Mouse (Mus musculus): ENCODE data around the gene Thrap3.
"Not testable (repeated sequence)": the region's sequence is repeated elsewhere in the genome, so short reads cannot be mapped to it uniquely, and the experiment has no call there.

The Thrap3 gene

DNA sequence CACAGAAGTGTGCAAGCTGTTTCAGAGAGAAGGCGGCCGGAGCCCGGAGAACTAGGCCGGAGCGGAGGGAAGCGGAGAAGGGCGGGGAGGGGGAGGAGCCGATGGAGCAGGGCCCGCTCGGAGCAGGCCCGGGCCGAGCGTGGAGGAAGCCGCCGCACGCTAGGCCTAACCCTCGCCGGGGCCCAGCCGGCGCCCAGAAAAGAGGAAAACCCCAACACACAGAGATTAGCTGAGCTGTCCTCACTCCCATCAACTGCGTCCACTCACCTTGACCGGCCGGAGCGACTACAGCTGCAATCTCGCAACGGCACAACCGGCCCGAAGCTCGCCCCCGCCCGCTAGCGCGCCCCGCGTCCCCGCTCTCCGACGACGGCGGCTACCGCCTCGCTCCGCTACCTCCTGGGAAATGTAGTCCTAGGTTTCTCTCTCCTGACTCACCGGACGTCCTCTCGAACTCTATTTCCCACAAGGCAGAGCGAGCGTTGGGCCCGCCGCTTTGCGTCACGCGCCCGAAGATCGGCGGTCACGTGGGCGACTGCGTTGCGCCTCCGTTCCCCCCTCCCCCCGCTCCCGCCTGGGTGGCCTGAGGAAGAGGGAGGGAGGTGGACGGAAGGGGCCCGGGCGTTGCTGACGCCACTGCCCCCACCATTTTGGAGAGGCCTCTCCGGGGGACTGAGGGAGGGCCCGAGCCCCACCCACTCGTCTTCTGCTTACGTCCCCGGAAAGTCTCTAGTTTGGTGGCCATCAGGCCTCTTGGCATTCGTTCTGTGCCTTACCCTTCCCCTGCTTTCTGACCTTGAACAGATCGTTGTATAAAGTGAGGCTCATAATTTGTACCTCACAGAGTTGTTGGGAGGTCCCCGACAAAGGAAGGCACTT, at the start of gene Thrap3:
Gene Thrap3, minus strand, starts transcription at position 458 of the 879 bp plus-strand sequence.
- DNase-seq = peak; percentile 99

DNA sequence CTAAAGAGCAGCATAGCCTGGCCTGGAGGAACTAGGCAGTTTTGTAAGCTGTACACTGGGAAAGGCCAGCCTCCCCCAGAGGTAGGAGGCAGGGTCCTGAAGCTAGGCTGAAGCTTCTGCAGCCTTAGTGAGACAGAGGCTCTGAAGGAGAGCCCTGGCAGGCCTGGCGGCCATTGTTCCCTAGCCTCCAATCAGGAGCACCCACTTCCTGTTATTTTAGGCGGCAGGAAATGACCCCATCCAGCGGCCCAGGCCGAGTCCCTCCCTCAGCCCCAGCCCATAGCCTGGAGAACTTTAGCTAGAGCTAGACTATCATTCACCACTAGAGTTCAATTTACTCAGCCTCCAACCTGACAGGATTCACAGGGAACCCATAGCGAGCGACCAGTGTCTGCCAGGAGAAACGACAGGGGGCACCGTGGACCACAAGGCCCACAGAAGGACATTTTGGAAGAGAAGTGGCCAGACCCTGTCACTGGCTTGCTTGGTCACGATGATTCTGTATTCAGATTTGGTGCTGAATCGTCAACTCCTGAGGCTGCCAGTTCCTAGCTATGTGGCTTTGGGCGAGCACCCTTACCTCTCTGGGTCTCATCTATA, 49.2 kb upstream of the Thrap3 start:
- no peak for DNase-seq

DNA sequence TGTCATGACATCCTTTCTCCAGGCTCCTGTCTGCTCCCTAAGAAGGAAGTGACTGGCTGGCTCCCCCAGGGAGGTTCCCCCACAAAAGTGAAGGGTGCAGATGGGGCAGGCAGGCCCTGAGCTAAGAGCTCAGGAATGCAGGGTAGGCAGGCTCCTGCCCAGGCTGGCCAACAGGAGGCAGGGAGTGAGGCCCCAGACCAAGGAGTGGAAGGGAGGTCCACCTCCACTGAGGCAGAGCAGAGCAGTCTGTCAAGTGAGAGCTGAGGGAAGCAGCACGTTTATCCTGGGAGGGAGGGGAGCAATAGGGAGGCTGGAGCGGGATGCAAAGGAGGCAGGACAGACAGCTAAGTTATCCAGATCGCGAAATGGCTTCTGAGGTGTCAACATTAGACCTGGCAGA, 48.1 kb upstream of the Thrap3 start:
- no peak for DNase-seq

DNA sequence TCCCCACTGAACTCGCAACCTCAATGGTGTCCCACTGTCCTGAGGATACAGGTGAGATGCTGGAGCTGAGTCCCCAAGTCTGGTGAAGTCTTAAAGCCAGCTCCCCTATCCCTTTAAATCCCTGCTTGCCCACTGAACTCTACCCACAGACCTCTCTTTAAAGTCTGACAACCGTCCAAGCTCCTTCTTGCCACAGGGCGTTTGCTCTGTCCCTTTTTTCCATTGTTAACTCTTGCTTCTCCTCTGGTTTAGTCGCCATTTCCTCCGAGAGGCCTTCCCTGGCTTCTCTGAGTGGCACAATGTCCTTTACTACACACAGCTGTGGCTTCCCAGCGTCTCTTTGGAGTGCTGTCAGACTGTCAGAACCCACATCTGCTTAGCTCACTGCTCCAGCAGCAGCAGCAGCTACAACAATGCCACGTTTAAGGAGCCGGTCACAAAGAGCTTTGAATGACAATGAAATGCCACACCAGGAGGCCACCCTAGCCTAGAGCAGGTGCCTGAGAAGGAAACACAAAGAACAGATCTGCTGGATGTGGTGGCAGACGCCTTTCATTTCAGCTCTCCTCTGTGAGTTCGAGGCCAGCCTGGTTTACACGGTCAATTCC, 45.8 kb upstream of the Thrap3 start:
- DNase-seq = no peak

DNA sequence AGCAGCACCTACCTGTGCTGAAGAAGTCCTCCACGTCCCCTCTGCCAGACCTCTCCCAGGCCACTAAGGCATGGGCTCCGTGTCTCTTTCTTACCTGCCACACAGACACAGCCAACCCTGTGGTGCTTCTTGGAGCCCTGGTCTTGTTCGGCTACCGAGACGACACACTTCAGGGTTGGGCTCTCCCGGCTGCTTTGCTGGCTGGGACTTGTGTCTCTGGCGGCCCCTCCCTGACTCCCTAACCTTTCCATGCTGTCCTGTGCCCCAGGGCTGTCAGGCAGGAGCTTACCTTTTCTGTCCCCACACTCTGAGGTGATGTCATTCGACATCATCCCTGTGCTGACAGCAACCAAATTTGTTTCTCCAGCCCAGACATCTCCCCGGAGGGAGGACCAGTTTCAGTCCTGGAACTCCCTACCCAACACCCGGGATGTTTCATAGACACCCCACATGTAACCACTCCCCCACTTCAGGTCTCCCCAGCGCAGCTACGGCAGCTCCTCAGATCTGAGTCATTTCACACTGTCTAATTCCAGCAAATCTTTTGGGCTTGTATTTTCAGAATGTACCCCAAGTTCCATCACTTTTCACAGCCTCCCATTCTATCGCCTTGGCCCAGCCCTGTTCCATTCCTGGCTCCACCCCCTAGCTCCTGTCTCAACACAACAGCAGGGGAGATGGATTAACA, 43.8 kb upstream of the Thrap3 start:
- DNase-seq = no peak

DNA sequence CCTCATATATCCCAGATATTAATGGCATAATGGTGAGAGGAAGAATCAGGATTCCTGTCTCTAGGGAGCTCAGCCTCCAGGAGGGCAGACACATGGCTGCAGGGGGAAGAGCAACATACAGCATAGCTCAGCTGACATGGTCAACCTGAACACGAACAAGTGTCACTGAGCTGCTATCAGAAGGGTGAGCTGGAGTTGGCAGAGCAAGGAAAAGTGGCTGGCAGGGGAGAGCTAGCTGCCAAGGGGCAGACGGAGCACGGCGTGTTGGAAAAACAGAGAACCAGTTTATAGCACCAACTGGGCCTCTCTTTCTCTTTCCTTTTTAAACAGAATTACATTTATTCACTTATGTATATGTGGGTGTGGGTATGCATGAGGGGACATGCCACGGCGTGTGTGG, 40.0 kb upstream of the Thrap3 start:
- no peak for DNase-seq

DNA sequence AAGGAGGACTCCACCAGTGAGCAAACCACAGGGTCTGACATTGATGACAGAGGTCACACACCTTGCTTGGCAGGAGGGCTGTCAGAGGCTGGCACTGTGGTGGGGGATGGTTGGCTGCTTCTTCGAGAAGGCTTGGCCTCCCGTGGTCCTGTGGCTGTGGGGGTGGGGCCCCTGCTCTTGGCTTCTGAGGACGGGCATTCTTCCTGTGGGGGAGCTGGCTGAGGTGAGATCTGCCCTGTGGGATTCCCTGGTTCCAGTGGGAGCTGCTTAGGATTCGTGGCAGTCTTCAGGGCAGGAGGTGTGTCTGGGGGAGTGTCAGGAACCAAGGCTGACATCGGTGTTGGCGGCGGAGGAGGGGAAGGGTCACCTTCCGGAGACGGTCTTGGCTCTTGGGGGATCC, 39.4 kb upstream of the Thrap3 start:
- no peak for DNase-seq

DNA sequence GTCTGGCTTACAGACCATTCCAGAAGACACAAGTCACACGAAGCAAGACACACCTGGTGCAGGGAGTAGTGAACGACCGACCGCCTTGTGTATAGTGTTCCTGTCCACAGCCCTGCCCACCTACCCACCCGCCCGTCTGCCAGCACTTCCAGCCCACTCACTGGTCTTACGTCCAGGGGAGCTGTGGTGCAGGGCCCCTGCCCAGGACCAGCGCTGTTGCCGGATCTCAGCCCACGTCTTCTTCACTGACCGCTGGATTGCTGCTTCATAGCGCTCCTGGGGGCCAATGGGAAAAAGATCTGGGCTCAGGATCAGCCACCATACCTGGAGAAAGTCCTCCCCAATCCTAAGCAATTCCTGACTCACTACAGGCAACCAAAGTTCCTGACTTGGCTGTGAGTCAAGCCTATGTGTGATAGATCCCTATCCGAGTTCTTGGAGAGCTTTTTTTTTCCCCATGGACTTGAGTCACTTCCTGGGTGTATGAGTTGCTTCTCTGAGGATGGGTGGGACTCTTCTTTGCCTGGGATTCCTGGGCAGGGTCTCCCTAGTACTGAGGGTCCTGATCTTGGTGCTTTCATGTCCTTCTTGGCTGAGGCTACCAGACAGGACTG, 37.4 kb upstream of the Thrap3 start:
- no peak for DNase-seq

DNA sequence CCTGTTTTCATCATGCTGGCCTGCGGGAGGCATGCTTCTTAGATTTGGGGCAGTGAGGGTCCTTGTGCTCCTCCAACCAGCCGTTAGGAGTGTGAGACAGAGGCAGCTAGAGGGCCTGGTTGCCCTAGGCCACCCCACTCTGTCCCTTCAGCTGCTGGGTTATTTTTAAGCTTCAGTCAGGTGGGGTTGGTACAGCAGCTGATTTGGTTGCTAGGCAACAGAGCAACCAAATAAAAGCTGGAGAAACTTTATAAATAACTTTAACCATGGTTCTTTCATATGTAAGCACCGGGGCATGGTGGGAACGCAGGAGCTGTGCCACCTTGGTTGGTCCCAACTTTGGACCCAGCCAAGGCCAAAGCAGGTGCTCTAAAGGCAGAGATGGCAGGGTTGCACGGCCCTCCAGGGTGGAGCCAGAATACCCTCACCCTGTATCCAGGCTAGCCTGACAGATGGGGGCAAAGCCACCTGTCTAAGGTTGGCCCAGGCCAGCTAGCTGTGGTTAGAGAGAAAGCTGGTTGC, 35.2 kb upstream of the Thrap3 start:
- DNase-seq = no peak

DNA sequence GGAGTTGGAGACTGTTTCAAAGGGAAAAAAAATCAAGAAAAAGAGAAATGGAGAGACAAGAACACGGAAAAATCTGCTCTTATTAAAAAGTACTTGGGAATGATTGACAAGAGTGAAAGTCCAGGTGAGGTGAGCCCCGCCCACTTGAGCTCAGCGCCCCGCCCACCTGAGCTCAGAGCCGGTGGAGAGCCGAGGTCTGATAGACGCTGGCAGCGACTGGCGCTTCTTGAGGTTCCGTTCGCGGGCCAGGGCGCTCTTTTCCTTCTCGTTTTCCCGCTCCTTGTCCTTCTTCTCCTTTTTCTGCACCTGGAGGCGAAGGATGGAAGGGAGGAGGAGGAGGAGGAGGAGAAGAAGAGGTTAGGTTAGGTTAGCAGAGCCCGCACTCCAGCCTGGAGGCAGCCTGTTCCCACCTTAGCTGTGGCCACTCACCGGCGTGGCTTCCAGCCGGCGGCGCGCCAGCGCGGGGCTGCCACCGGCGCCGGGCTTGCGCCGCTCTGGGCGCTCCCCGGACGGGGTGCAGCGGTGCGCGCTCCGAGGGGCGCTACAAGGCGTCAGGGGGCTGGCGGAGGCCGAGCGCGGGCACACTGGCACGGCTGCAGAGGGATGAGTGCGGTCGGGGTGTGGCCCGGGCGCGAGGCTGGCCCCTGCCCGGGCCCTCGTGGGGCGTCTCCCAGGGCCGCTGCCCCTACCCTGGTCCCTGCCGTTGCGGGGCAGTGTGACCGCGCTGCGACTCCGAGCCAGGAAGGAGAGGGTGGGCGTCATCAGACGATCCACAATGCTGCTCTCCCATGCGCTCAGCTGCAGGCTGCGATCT, 34.1 kb upstream of the Thrap3 start:
- no peak for DNase-seq

DNA sequence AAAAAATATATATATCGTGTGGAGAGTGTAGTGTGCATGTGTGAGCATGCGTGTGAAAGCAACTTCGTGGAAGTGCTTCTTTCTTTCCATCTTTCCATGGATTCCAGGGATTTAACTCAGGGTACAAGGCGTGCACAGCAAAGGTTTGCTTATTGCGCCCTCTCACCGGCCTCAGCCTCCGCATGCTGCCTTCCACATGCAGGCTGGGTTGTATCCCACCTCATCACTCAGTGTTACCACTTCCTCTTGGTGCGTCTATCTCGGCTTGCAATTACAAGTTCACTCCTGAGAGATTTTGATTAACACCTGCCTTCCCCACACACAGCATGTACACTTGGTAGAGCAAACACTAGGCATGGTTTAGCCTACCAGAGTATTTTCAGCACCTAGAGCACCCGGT, 32.6 kb upstream of the Thrap3 start:
- DNase-seq = no peak

DNA sequence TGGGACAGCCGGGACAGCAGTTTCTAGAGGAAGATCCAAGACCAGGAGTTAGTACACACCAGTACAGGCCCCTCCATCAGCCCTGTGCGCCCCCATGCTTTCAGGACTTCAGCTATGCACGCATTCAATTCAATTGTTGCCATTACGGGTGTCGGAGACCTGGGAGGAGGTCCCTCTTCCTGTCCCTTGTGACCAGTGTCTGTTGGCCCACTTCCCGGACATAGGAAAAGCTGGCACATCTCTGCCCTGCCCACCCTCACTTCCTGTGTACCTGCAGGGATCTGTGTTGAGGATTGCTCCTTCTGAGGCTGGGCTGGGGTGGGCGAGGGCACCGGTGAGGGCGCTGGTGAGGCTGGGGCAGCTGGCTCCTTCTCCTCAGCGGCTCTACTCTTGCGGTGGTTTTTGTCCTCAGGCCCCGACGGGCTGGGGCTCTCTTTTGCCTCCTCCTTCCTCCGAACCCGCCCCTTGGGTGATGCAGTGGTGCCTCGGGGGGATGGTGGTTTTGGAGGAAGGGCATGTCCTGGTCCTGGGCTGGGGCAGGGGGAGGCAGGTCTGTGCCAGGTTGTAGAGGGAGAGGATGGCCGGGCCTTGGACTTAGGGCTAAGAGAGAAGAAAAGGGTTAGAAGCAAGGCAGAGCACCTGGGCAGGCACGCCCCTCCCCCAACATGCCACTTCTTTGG, 32.1 kb upstream of the Thrap3 start:
- DNase-seq = no peak

DNA sequence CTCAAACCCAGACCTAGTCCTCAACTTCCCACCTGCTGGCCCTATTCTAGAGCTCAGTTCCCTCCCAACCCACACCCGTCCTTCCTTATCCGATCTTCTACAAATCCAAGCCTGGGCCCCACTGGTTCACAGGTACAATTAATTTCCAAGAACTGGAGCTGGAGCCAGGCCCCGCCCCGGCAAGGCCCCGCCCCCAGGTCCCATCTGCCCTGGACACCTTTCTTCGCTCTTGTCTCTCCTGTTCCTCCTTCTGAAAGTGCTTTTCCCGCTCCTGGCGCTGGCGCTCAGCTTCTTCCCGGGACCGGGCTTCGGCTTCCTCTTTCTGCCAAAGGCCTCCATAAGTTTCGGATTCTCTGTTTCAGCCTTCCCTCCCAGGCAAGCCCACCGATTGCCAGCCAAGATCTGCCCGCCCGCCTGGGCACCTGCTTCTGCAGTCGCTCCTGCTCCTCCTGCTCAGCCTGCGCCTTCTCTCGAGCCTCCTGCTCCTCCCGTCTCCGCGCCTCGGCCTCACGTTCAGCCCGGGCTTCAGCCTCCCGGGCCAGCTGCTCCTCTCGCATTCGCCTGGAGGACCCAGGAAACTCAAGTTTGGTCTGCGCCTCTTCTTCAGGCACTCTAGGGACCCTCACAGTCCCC, 31.2 kb upstream of the Thrap3 start:
- no peak for DNase-seq

DNA sequence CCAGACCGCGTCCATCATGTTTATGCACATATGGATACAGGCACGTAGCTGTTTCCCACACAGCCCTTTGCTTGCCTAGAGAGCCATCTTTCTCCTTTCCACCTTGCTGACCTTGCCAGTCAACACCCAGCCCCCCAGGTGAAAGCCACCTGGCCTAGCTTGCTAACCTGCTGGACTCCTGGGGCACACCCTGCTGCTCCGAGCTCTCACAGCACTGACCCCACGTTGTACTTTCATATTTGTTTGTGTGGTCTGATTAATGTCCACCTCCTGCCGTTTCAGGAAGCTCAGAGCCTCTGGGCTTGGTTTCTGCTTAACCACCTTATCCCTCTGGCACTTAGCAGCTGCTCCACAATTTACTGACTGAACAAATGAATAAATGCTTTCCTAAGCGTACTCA, 27.3 kb upstream of the Thrap3 start:
- DNase-seq = no peak

DNA sequence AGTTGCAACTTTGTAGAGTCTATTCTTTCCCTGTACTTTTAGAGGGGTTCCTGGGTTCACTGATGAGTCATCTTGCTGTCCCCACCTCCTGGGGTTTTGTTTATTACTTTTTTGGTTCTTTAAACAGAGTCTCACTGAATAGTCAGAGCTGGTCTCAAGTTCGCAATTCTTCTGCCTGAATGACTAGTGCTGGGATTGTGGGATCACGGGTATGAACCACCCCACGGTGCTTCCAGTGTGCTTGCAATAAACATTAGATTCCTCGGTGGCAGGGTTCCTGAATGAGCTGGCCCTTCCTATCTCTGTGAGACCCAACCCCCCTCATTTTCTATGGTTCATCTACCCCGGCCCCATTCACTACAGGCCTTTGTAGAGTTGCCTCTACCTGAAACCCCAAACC, 25.6 kb upstream of the Thrap3 start:
- no peak for DNase-seq

DNA sequence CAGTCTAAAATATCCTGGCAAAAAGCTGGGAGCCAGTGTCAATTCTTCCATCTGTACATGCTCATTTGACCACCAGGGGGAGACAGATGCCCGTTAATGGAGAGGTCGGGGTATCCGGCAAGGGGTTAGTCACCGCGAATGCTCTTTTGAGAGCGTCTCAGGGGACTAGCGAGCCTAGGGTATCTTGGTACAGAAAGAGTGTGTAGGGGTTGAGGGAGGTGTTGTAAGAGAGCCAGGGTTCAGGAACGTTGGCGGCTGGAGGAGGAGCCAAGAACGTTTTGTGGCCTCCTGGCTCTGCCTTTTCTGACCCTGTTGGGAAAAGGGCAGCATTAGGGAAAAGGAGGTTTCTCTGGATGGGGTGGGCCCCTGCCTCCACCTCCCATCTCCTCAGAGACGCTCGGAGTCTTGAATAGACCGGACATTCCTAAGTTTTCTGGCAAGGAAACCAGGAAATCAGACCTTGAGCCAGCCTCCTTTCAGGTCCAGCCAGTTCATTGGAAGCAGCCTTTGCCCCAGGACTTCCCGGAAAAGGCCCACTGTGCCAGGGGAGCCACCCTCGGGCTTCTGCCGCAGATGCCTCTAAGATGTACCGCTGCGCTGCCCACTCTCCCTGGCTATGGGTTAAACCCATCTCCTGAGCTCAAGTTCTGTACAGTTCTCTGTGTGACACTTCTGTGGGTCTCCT, 24.7 kb upstream of the Thrap3 start:
- peak; percentile 91 for DNase-seq

DNA sequence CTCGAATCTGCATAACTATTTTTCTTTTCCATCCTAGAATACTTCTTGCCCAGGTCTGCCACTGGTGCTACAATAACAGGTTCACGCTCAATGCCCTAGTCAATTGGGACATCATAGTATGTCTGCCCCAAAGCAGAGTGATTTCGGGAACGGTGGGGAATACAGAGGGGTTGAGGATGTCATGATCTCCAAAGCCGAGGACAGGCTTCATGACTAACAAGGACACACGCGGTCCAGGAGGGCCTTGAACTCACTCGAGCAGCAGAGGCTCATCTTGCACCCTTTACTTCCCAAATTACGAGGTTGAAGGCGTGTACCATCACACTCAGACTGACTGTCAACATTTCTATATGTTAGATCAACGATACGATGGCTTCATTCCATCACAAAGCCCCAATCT, 24.1 kb upstream of the Thrap3 start:
- DNase-seq = no peak

DNA sequence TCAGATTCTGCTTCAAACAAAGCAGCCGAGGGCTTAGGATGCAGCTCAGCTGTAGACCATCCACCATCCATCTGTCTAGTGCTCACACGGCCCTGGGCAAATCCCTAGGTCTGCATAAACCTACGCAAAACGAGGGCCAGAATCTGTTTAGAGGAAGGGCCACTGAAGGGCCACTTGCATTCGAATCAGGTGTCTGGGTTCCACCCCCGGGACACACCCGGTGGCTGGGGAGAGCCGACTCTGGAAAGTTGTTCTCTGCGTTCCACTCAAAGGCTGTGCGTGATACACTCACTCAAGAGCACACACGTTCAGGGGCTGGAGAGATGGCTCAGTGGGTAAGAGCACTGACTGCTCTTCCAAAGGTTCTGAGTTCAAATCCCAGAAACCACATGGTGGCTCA, 20.1 kb upstream of the Thrap3 start:
- DNase-seq = no peak

DNA sequence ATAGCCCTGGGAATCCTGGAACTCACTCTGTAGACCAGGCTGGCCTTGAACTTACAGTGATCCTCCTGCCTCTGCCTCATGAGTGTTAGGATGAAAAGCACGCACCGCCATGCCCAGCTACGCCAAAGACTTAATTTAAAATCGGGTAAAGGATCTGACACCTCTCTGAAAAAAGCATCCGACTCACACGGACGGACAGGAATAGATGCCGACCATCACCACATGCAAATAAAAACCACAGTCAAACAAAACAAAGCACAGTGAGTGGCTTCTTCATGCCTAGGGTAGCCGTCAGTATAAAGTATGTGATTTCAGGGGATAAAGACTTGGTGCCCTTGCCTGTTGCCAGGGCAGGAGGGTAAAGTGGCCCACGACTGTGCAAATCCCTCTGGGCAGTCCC, 17.5 kb upstream of the Thrap3 start:
- DNase-seq = no peak

DNA sequence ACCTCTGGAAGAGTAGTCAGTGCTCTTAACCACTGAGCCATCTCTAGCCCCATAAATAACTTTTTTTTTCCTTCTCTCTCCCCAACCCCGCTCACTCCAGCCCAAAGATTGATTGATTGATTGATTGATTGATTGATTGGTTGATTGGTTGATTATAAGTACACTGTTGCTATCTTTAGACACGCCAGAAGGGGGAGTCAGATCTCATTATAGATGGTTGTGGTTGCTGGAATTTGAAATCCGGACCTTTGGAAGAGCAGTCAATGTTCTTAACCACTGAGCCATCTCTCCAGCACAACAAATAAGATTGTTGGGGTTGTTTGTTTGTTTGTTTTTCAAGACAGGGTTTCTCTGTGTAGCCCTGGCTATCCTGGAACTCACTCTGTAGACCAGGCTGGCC, 17.0 kb upstream of the Thrap3 start:
- not testable (repeated sequence) for DNase-seq
